Mouse (Mus musculus): ENCODE data around the gene Mef2a.

The Mef2a gene

GRCm38 (mm10) chr7:67210004-67210833 lies 162.4 kb downstream of the Mef2a start:
- DNase-seq (ENCODE audit: low spot score in 2 of 2), result no peak

GRCm38 (mm10) chr7:67208317-67208716 lies 164.3 kb downstream of the Mef2a start:
- DNase-seq (ENCODE audit: low spot score in 2 of 2), result no peak

GRCm38 (mm10) chr7:67207701-67208100 lies 165.0 kb downstream of the Mef2a start:
- DNase-seq (ENCODE audit: low spot score in 2 of 2), result no peak

- no peak for DNase-seq (ENCODE audit: low spot score in 2 of 2)
These were observed 166.2 kb downstream of the Mef2a start for GRCm38 (mm10) chr7:67206496-67206895.

GRCm38 (mm10) chr7:67205734-67206425 lies 166.8 kb downstream of the Mef2a start:
- DNase-seq (ENCODE audit: low spot score in 2 of 2), result no peak

GRCm38 (mm10) chr7:67203625-67204024 lies 169.0 kb downstream of the Mef2a start:
- no peak for DNase-seq (ENCODE audit: low spot score in 2 of 2)

- peak in 1 of 2 experiments; percentile 39 for DNase-seq (ENCODE audit: low spot score in 2 of 2)
These were observed 173.2 kb downstream of the Mef2a start for GRCm38 (mm10) chr7:67199412-67199811.

GRCm38 (mm10) chr7:67183786-67184185 lies 188.9 kb downstream of the Mef2a start:
- no peak for DNase-seq (ENCODE audit: low spot score in 2 of 2)
